Mouse (Mus musculus) stomach, embryonic 15.5 days (tissue): ENCODE results near the gene Tagln. TPM values are rescaled to one million over a fixed set of nuclear protein-coding genes. Genes with fewer than 3 reads are reported as not detected.

Experiments
- ATAC-seq: fragments of 200-750 bp; cut with Nextera tagmentation; 2 replicates; pipeline ENCODE4 v1.8.0; 2017; ENCODE audit warnings: low read depth, moderate number of reproducible peaks, moderate TSS enrichment; ENCODE audit not compliant: insufficient read depth, low FRiP score
- H3K27ac ChIP-seq: fragments of 300-500 bp; sonication (generic); 2 replicates; pipeline ENCODE4 v1.5.1; 2015; ENCODE audit warnings: mild to moderate bottlenecking, inconsistent platforms
- H3K27me3 ChIP-seq: fragments of 300-500 bp; sonication (generic); replicated peaks from 2 replicates; pipeline ENCODE4 v1.6.1; 2015; ENCODE audit warnings: inconsistent platforms
- H3K36me3 ChIP-seq: fragments of 300-500 bp; sonication (generic); 2 replicates; pipeline ENCODE4 v1.6.1; 2015; ENCODE audit warnings: inconsistent platforms
- H3K4me1 ChIP-seq: fragments of 300-500 bp; sonication (generic); 2 replicates; pipeline ENCODE4 v1.6.1; 2015; ENCODE audit warnings: inconsistent platforms
- H3K4me2 ChIP-seq: fragments of 300-500 bp; sonication (generic); 2 replicates; pipeline ENCODE4 v1.6.1; 2015; ENCODE audit warnings: mild to moderate bottlenecking, inconsistent platforms
- H3K4me3 ChIP-seq: fragments of 300-500 bp; sonication (generic); replicated peaks from 2 replicates; pipeline ENCODE4 v1.5.1; 2015; ENCODE audit warnings: inconsistent platforms
- H3K9ac ChIP-seq: fragments of 300-500 bp; sonication (generic); 2 replicates; pipeline ENCODE4 v1.6.1; 2015; ENCODE audit warnings: inconsistent platforms
- H3K9me3 ChIP-seq: fragments of 300-500 bp; sonication (generic); 2 replicates; pipeline ENCODE4 v1.6.1; 2016; ENCODE audit warnings: inconsistent platforms
- WGBS: fragments of 180-500 bp; shearing (Covaris S2); methylation state at CpG from one replicate; pipeline ENCODE4 v1.1.7; 2015; 5-methylcytosine and 5-hydroxymethylcytosine counted together
- polyA plus RNA-seq: library from polyadenylated mRNA; unstranded; fragments of >200 nt; fragmentation: Nextera tagmentation; extraction: Ambion mirVana; gene quantifications from 2 replicates; pipeline ENCODE4 v1.2.1, GENCODE M21; 2015

The Tagln gene
- polyA plus RNA-seq: 380 and 441 TPM in 2 replicates

DNA sequence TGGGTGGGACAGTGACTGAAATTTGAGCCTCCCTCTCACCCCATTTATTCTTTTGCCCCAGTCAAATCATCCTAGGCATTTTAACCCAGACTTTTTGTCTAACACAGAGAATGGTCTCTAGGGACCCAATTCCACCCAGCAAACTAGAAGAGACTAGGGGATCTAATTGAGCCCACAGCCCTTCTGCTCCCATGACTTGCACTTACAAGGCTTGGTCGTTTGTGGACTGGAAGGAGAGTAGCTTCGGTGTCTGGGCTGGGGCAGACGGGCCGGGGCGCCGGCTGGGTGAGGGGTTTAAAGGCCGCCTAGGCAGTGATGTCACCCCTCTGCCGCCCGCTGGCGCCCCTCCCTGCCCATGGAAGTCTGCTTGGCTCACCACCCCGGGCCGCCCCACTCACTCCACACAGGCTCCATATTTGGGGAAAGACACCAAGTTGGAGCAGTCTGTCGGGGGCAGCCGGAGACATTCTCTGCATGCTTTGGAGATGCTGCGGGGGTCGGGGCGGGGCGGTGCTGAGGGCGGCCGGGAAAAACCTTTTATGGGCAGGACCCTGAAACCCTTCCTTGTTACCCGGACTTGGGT, at the start of gene Tagln:
TSS of gene Tagln (minus strand) at position 431 of the 583 bp plus-strand sequence.
- Histone ChIP-seq H3K27ac (peak within 1 kb of the TSS; percentile 72), H3K4me2 (peak within 1 kb of the TSS; percentile 48), H3K9me3 (no peaks in the 10 kb centered on the region), H3K9ac (peak within 1 kb of the TSS; percentile 23), H3K4me1 (peaks cover 12% of the 10 kb centered on the region; the same call in 1 of the 2 replicates), H3K27me3 (no peaks in the 10 kb centered on the region), H3K4me3 (peak within 1 kb of the TSS; percentile 35), H3K36me3 (peaks cover 18% of the 10 kb centered on the region)
- ATAC-seq: peak; percentile 69
- WGBS: 8% methylated on average over 21 of the region's 21 CpGs

DNA sequence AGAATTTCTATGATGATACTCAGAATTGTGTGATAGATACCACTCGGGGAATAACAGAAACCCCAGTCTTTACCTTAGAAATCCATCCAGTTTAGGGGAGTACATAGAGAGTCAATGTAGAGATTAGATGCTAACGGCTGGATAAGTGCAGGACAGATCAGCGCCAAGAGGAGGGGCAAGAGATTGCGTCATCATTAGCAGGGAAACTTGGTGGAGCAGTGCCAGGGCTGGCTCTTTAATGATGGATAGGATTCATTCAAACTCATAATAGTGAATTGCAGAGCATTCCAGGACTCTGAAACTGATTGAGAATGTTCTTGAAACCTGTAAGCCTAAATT, 49.3 kb upstream of the Tagln start:
- Histone ChIP-seq H3K27ac (peak overlapping the region; percentile 92), H3K36me3 (no peaks in the 10 kb centered on the region), H3K9ac (peak overlapping the region; percentile 87), H3K4me2 (peak overlapping the region; percentile 73), H3K9me3 (no peaks in the 10 kb centered on the region), H3K27me3 (no peaks in the 10 kb centered on the region), H3K4me3 (peak overlapping the region; percentile 90), H3K4me1 (peaks cover 6% of the 10 kb centered on the region; the same call in 1 of the 2 replicates)
- 0% methylated on average over 4 of the region's 4 CpGs for WGBS
- peak; percentile 48 for ATAC-seq

GRCm38 (mm10) chr9:45984409-45985228, 48.8 kb upstream of the Tagln start:
- no peaks in the 10 kb centered on the region for H3K36me3 ChIP-seq
- H3K4me3 ChIP-seq: peak overlapping the region; percentile 90
- ATAC-seq: peak; percentile 90
- H3K9ac ChIP-seq: peak overlapping the region; percentile 87
- under 1% methylated on average over 59 of the region's 76 CpGs for WGBS
- H3K4me1 ChIP-seq: peaks cover 11% of the 10 kb centered on the region; the same call in 1 of the 2 replicates
- peak overlapping the region; percentile 92 for H3K27ac ChIP-seq
- no peaks in the 10 kb centered on the region for H3K9me3 ChIP-seq
- H3K4me2 ChIP-seq: peak overlapping the region; percentile 73
- no peaks in the 10 kb centered on the region for H3K27me3 ChIP-seq

GRCm38 (mm10) chr9:45983676-45984408, 48.0 kb upstream of the Tagln start:
- no peaks in the 10 kb centered on the region for H3K27me3 ChIP-seq
- H3K9ac ChIP-seq: peak overlapping the region; percentile 87
- H3K27ac ChIP-seq: peak overlapping the region; percentile 92
- peaks cover 11% of the 10 kb centered on the region; the same call in 1 of the 2 replicates for H3K4me1 ChIP-seq
- peak overlapping the region; percentile 90 for H3K4me3 ChIP-seq
- H3K36me3 ChIP-seq: no peaks in the 10 kb centered on the region
- WGBS: 1% methylated on average over 23 of the region's 23 CpGs
- no peaks in the 10 kb centered on the region for H3K9me3 ChIP-seq
- peak overlapping the region; percentile 73 for H3K4me2 ChIP-seq
- no peak for ATAC-seq

- Histone ChIP-seq H3K36me3 (peaks cover 6% of the 10 kb centered on the region; the same call in 1 of the 2 replicates), H3K4me1 (peaks cover 11% of the 10 kb centered on the region; the same call in 1 of the 2 replicates), H3K4me3 (no peak overlapping the region), H3K9ac (no peak overlapping the region), H3K9me3 (no peaks in the 10 kb centered on the region), H3K4me2 (no peak overlapping the region), H3K27ac (no peak overlapping the region), H3K27me3 (no peaks in the 10 kb centered on the region)
- ATAC-seq: no peak
Observed at GRCm38 (mm10) chr9:45981331-45981730, 45.5 kb upstream of the Tagln start.

GRCm38 (mm10) chr9:45980611-45981010, 44.8 kb upstream of the Tagln start:
- peaks cover 11% of the 10 kb centered on the region; the same call in 1 of the 2 replicates for H3K4me1 ChIP-seq
- no peak for ATAC-seq
- no peaks in the 10 kb centered on the region for H3K27me3 ChIP-seq
- H3K9me3 ChIP-seq: no peaks in the 10 kb centered on the region
- WGBS: 81% methylated on average over 1 of the region's 1 CpGs
- no peak overlapping the region for H3K27ac ChIP-seq
- no peak overlapping the region for H3K9ac ChIP-seq
- H3K4me2 ChIP-seq: no peak overlapping the region
- peaks cover 10% of the 10 kb centered on the region; the same call in 1 of the 2 replicates for H3K36me3 ChIP-seq
- no peak overlapping the region for H3K4me3 ChIP-seq

DNA sequence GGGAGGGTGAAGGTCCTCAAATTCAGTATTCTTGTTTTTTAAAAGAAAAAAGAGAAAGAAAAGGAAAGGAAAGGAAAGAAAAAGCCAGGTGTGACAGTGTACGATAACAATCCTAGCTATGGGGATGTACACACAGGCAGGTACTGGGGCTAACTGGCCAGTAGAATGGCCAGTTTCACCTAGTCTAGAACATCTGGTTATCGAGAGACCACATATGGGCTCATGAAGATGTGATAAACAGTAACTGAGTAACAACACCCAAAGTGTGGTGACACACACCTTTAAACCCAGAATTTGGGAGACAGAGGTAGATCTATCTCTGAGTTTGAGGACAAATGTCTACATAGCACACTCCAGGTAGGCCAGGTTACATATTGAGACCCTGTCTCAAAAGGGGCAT, 43.9 kb upstream of the Tagln start:
- Histone ChIP-seq H3K4me1 (peaks cover 11% of the 10 kb centered on the region; the same call in 1 of the 2 replicates), H3K27me3 (no peaks in the 10 kb centered on the region), H3K4me3 (no peak overlapping the region), H3K36me3 (peaks cover 16% of the 10 kb centered on the region; the same call in 1 of the 2 replicates), H3K9ac (no peak overlapping the region), H3K27ac (no peak overlapping the region), H3K9me3 (no peaks in the 10 kb centered on the region), H3K4me2 (no peak overlapping the region)
- 91% methylated on average over 2 of the region's 2 CpGs for WGBS
- no peak for ATAC-seq

DNA sequence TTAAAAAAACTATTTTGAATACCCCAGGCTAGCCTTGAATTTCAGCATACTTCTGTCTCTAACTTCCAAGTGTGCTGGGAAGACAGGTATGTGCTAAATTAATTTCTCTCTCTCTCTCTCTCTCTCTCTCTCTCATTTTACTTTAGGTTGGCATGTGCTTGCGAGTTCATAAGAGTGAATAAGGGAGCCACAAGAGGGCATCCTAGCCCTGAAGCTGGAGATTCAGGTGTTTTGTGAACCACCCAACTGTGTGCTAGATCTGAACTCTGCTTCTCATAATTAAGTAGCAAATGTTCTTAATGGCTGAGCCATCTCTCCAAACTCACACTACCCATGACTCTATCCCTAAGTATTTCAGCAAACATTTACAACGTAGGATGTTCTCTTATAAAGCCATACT, 41.0 kb upstream of the Tagln start:
- ATAC-seq: no peak
- Histone ChIP-seq H3K27ac (no peak overlapping the region), H3K4me3 (no peak overlapping the region), H3K27me3 (no peaks in the 10 kb centered on the region), H3K9me3 (no peaks in the 10 kb centered on the region), H3K9ac (no peak overlapping the region), H3K4me2 (no peak overlapping the region), H3K4me1 (peaks cover 5% of the 10 kb centered on the region; the same call in 1 of the 2 replicates), H3K36me3 (peaks cover 36% of the 10 kb centered on the region)
- 86% methylated on average over 2 of the region's 2 CpGs for WGBS

GRCm38 (mm10) chr9:45963577-45963976, 27.7 kb upstream of the Tagln start:
- no peak for ATAC-seq
- WGBS: 90% methylated on average over 6 of the region's 6 CpGs
- H3K36me3 ChIP-seq: peaks cover 33% of the 10 kb centered on the region

DNA sequence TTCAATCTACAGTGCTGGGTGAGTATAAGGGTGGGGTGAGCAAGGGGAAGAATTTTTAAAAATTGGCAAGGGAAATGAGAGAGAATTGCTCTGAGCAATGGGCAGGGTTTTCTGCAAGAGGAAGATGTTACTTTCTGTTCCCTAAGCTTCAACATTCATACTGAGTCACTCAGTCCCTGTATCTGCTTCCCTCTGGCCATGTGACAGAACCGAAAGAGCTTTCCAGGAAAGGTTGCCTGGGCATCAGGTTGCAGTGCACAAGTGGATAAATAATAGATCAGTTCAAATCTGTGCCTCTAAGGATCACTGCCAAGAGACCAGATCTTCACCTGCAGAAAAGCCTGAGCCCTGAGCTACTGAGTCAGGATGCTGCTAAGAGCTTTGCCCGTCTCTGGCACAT, 26.0 kb upstream of the Tagln start:
- Histone ChIP-seq H3K9ac (no peak overlapping the region), H3K4me1 (peaks cover 3% of the 10 kb centered on the region; the same call in 1 of the 2 replicates), H3K4me3 (no peak overlapping the region), H3K9me3 (no peaks in the 10 kb centered on the region), H3K36me3 (peaks cover 27% of the 10 kb centered on the region), H3K4me2 (no peak overlapping the region), H3K27ac (no peak overlapping the region), H3K27me3 (no peaks in the 10 kb centered on the region)
- 83% methylated on average over 2 of the region's 2 CpGs for WGBS
- ATAC-seq: no peak

More at GRCm38 (mm10) chr9:45963577-45963976, 27.7 kb upstream of the Tagln start:
- Histone ChIP-seq H3K27ac (no peak overlapping the region), H3K9me3 (no peaks in the 10 kb centered on the region), H3K27me3 (no peaks in the 10 kb centered on the region), H3K4me1 (peaks cover 3% of the 10 kb centered on the region; the same call in 1 of the 2 replicates), H3K9ac (no peak overlapping the region), H3K4me3 (no peak overlapping the region), H3K4me2 (no peak overlapping the region)

DNA sequence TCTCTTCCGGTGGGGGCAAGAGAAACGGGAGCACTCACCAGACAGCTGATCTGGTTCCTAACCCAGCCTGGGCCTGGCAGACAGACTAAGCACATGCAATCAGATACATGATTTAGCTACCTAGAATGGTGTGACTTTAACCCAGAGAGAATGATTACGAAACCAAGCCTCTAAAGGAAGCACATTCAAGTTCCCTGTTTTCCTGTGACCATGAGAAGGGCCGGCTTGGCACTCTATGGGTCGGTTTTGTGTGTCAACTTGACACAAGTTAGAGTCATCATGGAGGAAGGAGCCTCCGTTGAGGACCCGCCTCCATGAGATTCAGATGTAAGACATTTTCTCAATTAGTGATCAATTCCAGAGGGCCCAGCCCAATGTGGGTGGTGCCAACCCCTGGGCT, 23.8 kb upstream of the Tagln start:
- ATAC-seq: no peak
- WGBS: 74% methylated on average over 7 of the region's 7 CpGs
- no peak overlapping the region for H3K4me3 ChIP-seq
- H3K27ac ChIP-seq: 0 out of 2 replicates have a peak overlapping the region, but pooled peaks have one; percentile 35
- H3K4me1 ChIP-seq: peaks cover 7% of the 10 kb centered on the region; the same call in 1 of the 2 replicates
- no peaks in the 10 kb centered on the region for H3K9me3 ChIP-seq
- H3K9ac ChIP-seq: no peak overlapping the region
- no peak overlapping the region for H3K4me2 ChIP-seq
- peaks cover 15% of the 10 kb centered on the region; the same call in 1 of the 2 replicates for H3K36me3 ChIP-seq
- H3K27me3 ChIP-seq: no peaks in the 10 kb centered on the region
